Mouse (Mus musculus): ENCODE measurements around the gene Furin. TPM values are rescaled to one million over a fixed set of nuclear protein-coding genes. Genes with fewer than 3 reads are reported as not detected.

Gene Furin
- total RNA-seq, 2 experiments from 2014 or later, result 119 to 139 TPM

GRCm38 (mm10) chr7:80347670-80348586, 57.3 kb downstream of the Furin start:
- DNase-seq, result no peak
- intact Hi-C loops (cut with DNase I), result no loop called here

DNA sequence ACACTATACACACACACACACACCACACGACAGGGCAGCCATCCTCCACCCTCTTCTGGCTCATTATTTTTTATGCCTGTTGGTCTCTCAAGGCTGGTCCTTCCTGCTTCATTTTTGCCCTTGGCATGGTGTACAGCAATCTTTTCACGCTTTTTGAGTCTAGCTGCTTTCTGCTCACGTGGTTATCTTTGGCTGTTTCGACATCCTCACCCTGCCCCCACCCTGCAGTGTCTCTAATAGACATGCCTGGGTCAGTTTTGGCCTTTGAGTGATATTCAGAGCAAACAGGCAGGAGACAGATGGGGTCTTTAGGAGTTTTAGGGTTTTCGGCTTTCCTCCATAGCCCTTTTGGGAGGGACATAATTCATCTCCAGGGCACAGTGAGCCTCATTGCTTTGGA, 58.4 kb downstream of the Furin start:
- intact Hi-C loops (cut with DNase I), result no loop called here
- no peak for DNase-seq

- intact Hi-C loops (cut with DNase I), result no loop called here
- no peak for DNase-seq
Observed at GRCm38 (mm10) chr7:80346173-80346572, 59.1 kb downstream of the Furin start.

DNA sequence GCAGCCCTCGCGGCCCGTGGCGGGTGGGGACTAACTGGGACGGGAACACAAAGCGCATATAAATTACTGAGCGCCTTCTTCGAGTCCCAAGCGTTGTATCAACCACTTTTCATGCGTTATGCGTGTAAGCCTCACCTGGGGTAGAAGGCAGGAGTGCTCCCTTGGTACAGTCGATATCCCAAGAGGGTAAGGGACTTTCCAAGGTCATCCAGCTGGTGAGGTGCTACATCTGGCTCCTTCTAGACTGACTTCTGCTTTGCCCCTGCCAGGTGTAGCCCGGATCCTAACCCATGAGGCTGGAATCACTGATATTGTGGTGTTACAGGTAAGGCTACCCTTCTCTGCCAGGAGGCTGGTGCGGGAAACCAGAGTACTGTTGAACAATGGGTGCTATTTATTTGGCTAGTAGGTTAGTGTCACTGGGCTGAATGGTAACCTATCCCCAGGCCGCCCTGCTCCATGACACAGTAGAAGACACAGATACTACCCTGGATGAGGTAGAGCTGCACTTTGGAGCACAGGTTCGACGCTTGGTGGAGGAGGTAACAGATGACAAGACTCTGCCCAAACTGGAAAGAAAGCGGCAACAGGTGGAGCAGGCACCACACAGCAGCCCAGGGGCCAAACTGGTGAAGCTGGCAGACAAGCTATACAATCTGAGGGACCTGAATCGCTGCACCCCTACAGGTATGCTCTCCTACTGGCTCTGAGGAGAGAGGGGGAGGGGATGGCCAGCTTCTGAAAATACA, 61.8 kb downstream of the Furin start:
- DNase-seq, result no peak
- intact Hi-C loops (cut with DNase I), result no loop called here

DNA sequence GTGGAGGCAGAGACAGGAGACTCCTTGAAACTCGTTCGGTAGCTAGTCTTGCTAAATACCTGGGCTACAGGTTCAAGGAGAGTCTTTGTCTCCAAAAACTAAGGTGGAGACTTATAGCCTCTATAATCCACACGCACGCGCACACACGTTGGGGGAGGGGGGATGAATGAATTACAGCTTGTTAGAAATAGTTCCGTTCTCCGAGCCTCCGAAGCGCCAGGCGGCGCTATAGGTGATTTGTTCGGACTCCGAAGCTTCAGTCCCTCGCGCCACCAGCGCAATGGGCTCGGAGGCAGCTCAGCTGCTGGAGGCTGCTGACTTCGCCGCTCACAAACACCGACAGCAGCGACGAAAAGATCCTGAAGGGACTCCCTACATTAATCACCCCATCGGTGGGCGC, 62.4 kb downstream of the Furin start, which contains the start of gene Hddc3:
Gene Hddc3, plus strand, starts transcription at position 247 of the 400 bp plus-strand sequence.
- intact Hi-C loops (cut with DNase I), result no loop called here
- DNase-seq, result peak; percentile 95 to 98

- no peak for DNase-seq
- intact Hi-C loops (cut with DNase I), result loop anchor here (2.0 kb wide), 1 partner anchor 245 kb away; no protein-coding TSS in a partner anchor
Observed at GRCm38 (mm10) chr7:80341793-80342192, 63.4 kb downstream of the Furin start.

GRCm38 (mm10) chr7:80340793-80341192, 64.4 kb downstream of the Furin start, which contains the start of gene Unc45a:
Unc45a (minus strand) TSS chr7:80341005.
- intact Hi-C loops (cut with DNase I), result loop anchor here (1.0 to 2.0 kb wide), 2 partner anchors 30 to 246 kb away; no protein-coding TSS in a partner anchor
- DNase-seq, result peak; percentile 81 to 83

- intact Hi-C loops (cut with DNase I), result loop anchor here (1.0 to 2.0 kb wide), 2 partner anchors 30 to 247 kb away; no protein-coding TSS in a partner anchor
- peak; percentile 99 for DNase-seq
Observed at GRCm38 (mm10) chr7:80339793-80340628, 65.2 kb downstream of the Furin start.

DNA sequence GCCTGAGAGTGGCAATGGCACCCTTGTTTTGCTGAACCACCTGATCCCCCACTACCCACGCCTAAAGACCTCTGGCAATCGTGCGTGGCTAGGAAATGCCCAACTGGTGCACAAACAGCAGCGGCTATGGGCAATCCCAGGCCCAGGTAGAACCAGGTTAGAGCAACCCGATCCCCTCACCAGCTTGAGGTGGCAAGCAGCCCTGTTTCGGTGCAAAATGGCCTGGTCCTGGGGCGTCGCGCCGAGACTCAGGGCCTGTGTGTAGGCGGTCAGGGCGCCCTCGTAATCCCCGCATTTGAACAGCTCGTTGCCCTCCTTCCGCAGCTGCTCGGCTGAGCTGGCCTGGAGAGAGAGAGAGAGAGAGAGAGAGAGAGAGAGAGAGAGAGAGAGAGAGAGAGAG, 65.9 kb downstream of the Furin start:
- intact Hi-C loops (cut with DNase I), result no loop called here
- peak; percentile 40 to 46 for DNase-seq

Other genes with a start within 250 kb of the Furin start
- gene Sema4b, start 218.6 kb downstream of the Furin start, total RNA-seq (2021), result 10 to 100 TPM; 14.7 to 16.6 TPM
- 10 to 100 TPM; 27.8 to 28.1 TPM for gene Cib1, start 172.6 kb downstream of the Furin start, total RNA-seq (2021)
- gene Gdpgp1, start 172.6 kb downstream of the Furin start, total RNA-seq (2021), result 1 to 10 TPM; 2.2 to 2.4 TPM
- gene Ttll13, start 159.1 kb downstream of the Furin start, total RNA-seq (2021), result under 1 TPM; 0.45 to 0.74 TPM
- gene Ngrn, start 144.2 kb downstream of the Furin start, total RNA-seq (2021), result 10 to 100 TPM; 24.0 to 27.5 TPM
- 10 to 100 TPM in 1 of 2 experiments, 1 to 10 TPM in 1; 7.7 to 10.9 TPM for gene Vps33b, start 135.8 kb downstream of the Furin start, total RNA-seq (2021)
- 10 to 100 TPM; 40.0 to 43.7 TPM for gene Prc1, start 111.0 kb downstream of the Furin start, total RNA-seq (2021)
- 10 to 100 TPM in 1 of 2 experiments, 1 to 10 TPM in 1; 7.1 to 10.1 TPM for gene Rccd1, start 81.0 kb downstream of the Furin start, total RNA-seq (2021)
- 10 to 100 TPM; 17.9 to 18.9 TPM for gene Unc45a, start 64.4 kb downstream of the Furin start, total RNA-seq (2021)
- 10 to 100 TPM; 33.1 to 35.5 TPM for gene Hddc3, start 62.3 kb downstream of the Furin start, total RNA-seq (2021)
- 10 to 100 TPM; 70.5 to 72.0 TPM for gene Man2a2, start 34.1 kb downstream of the Furin start, total RNA-seq (2021)
- 10 to 100 TPM; 19.9 to 21.7 TPM for gene Fes, start 17.5 kb downstream of the Furin start, total RNA-seq (2021)
- gene Blm, start 129.7 kb upstream of the Furin start, total RNA-seq (2021), result 1 to 10 TPM; 5.6 to 7.5 TPM

Data from heart, postnatal 10 days (tissue).